Mouse (Mus musculus): ENCODE data around the gene Lingo2. TPM values are rescaled to one million over a fixed set of nuclear protein-coding genes. Genes with fewer than 3 reads are reported as not detected.

The Lingo2 gene
- polyA plus RNA-seq, 1 experiment from 2014 or later, result 0.61 TPM

DNA sequence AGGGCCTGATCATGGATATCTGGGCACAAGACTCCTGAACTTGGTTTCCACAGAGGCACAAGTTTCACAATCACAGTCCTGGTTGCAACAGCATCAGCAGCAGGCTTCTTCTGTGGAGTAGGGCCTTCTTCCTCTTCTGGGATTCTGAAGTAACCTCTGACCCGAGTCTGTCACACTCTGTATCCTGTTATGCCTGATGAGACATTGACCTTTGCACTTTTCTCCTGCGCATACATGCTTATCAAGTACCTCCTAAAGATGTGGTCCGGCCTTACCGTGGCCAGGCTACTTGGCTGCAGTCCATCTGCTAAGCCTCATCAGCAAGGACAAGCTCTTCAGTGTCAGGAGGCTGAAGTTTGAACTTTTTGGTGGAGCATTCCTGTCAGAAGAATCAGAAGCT lies 937.4 kb downstream of the Lingo2 start:
- 74% methylated on average over 4 of the region's 4 CpGs for WGBS

GRCm38 (mm10) chr4:35992005-35992763 lies 959.4 kb downstream of the Lingo2 start:
- DNase-seq (ENCODE audit: low spot score) (no peak), ATAC-seq (ENCODE audit: insufficient number of reproducible peaks, low FRiP score, low TSS enrichment, low read depth) (no peak)
- no peak overlapping the region for H3K4me2 ChIP-seq (ENCODE audit: low read depth, severe bottlenecking)
- H3K4me1 ChIP-seq (ENCODE audit: control insufficient read depth, insufficient read depth, low read length), result no peaks in the 10 kb centered on the region
- no peak overlapping the region for H3K9ac ChIP-seq (ENCODE audit: low read length)
- H3K9me3 ChIP-seq (ENCODE audit: control insufficient read depth, low read length), result no peaks in the 10 kb centered on the region
- H3K27ac ChIP-seq (replicated peaks; ENCODE audit: low read depth, low read length), result no peak overlapping the region
- no peaks in the 10 kb centered on the region for H3K27me3 ChIP-seq (ENCODE audit: control insufficient read depth, insufficient read depth, low read length)
- WGBS, result 81% methylated on average over 2 of the region's 2 CpGs
- no peak overlapping the region for H3K4me3 ChIP-seq (ENCODE audit: low read depth, low read length)
- H3K36me3 ChIP-seq (ENCODE audit: control insufficient read depth, insufficient read depth, low read length), result no peaks in the 10 kb centered on the region

More for the DNA sequence above, 937.4 kb downstream of the Lingo2 start:
- Histone ChIP-seq H3K27me3 (ENCODE audit: control insufficient read depth, insufficient read depth, low read length) (no peaks in the 10 kb centered on the region), H3K9me3 (ENCODE audit: control insufficient read depth, low read length) (no peaks in the 10 kb centered on the region), H3K36me3 (ENCODE audit: control insufficient read depth, insufficient read depth, low read length) (no peaks in the 10 kb centered on the region), H3K27ac (replicated peaks; ENCODE audit: low read depth, low read length) (no peak overlapping the region), H3K4me2 (ENCODE audit: low read depth, severe bottlenecking) (no peak overlapping the region), H3K4me3 (ENCODE audit: low read depth, low read length) (no peak overlapping the region), H3K4me1 (ENCODE audit: control insufficient read depth, insufficient read depth, low read length) (no peaks in the 10 kb centered on the region), H3K9ac (ENCODE audit: low read length) (no peak overlapping the region)
- no peak for ATAC-seq (ENCODE audit: insufficient number of reproducible peaks, low FRiP score, low TSS enrichment, low read depth)
- no peak for DNase-seq (ENCODE audit: low spot score)

DNA sequence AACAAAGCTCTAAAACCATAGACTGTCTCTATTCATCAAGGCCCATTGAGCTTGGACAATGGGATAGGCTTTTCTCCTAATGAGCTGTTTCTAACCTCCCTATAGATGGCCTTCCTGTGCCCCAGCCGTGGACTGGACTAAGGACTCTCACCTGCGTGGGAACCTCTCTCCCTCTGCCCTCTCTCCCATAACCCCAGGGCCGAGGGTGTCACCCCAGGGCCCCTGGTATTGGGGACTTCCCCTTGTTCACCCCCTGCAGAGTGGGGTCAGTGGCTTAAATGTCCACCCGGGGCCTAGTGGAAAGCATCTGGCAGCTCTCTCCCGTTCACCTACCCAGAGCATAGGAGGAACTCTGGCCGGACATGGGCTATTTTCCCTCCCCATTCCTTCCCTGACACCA lies 965.5 kb downstream of the Lingo2 start:
- Histone ChIP-seq H3K4me3 (ENCODE audit: low read depth, low read length) (no peak overlapping the region), H3K4me2 (ENCODE audit: low read depth, severe bottlenecking) (no peak overlapping the region), H3K36me3 (ENCODE audit: control insufficient read depth, insufficient read depth, low read length) (no peaks in the 10 kb centered on the region), H3K27me3 (ENCODE audit: control insufficient read depth, insufficient read depth, low read length) (no peaks in the 10 kb centered on the region), H3K9ac (ENCODE audit: low read length) (no peak overlapping the region), H3K27ac (replicated peaks; ENCODE audit: low read depth, low read length) (no peak overlapping the region), H3K9me3 (ENCODE audit: control insufficient read depth, low read length) (no peaks in the 10 kb centered on the region), H3K4me1 (ENCODE audit: control insufficient read depth, insufficient read depth, low read length) (no peaks in the 10 kb centered on the region)
- DNase-seq (ENCODE audit: low spot score), result no peak
- 78% methylated on average over 6 of the region's 6 CpGs for WGBS
- no peak for ATAC-seq (ENCODE audit: insufficient number of reproducible peaks, low FRiP score, low TSS enrichment, low read depth)

DNA sequence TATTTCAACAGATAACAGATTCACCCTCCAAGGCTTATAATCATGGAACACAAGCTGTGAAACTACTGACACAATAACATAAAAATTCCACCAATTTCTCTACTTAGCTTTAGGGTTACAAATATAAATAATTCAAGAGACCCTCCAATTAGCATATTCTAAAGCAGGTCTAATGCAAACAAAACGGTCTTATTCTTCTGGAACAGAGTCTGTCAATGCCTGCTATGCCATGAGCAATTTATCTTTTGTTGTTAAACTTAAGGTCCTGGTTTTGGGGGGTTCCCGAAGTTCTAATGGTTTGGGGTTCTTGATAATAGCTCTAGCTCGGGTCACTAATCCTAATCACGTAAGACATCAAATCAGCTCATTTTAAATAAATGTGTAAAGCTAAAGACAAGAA lies 988.0 kb downstream of the Lingo2 start:
- ATAC-seq (ENCODE audit: insufficient number of reproducible peaks, low FRiP score, low TSS enrichment, low read depth) (no peak), DNase-seq (ENCODE audit: low spot score) (no peak)
- no peaks in the 10 kb centered on the region for H3K27me3 ChIP-seq (ENCODE audit: control insufficient read depth, insufficient read depth, low read length)
- no peak overlapping the region for H3K9ac ChIP-seq (ENCODE audit: low read length)
- WGBS, result 88% methylated on average over 4 of the region's 4 CpGs
- H3K9me3 ChIP-seq (ENCODE audit: control insufficient read depth, low read length), result no peaks in the 10 kb centered on the region
- H3K4me3 ChIP-seq (ENCODE audit: low read depth, low read length), result no peak overlapping the region
- no peak overlapping the region for H3K27ac ChIP-seq (replicated peaks; ENCODE audit: low read depth, low read length)
- no peak overlapping the region for H3K4me2 ChIP-seq (ENCODE audit: low read depth, severe bottlenecking)
- H3K36me3 ChIP-seq (ENCODE audit: control insufficient read depth, insufficient read depth, low read length), result no peaks in the 10 kb centered on the region
- H3K4me1 ChIP-seq (ENCODE audit: control insufficient read depth, insufficient read depth, low read length), result no peaks in the 10 kb centered on the region

DNA sequence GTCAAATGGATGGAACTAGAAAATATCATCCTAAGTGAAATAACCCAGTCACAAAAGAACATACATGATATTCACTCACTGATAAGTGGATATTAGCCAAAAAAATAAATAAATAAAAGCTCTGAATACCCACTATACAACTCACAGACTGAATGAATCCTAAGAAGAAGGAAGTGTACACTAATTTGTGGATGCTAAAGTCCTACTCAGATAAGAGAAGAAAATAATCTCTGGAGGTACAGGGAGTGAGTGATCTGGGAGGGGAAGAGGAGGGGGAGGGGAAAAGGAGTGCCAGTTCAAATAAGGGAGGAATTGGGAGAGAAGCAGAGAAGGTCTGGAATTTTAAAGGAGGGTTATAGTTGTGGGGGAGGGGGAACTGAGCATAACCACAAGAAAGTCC lies 999.7 kb downstream of the Lingo2 start:
- no peaks in the 10 kb centered on the region for H3K4me1 ChIP-seq (ENCODE audit: control insufficient read depth, insufficient read depth, low read length)
- H3K27ac ChIP-seq (replicated peaks; ENCODE audit: low read depth, low read length), result no peak overlapping the region
- H3K9me3 ChIP-seq (ENCODE audit: control insufficient read depth, low read length), result no peaks in the 10 kb centered on the region
- ATAC-seq (ENCODE audit: insufficient number of reproducible peaks, low FRiP score, low TSS enrichment, low read depth) (no peak), DNase-seq (ENCODE audit: low spot score) (no peak)
- no peaks in the 10 kb centered on the region for H3K36me3 ChIP-seq (ENCODE audit: control insufficient read depth, insufficient read depth, low read length)
- no peak overlapping the region for H3K4me3 ChIP-seq (ENCODE audit: low read depth, low read length)
- H3K27me3 ChIP-seq (ENCODE audit: control insufficient read depth, insufficient read depth, low read length), result no peaks in the 10 kb centered on the region
- H3K4me2 ChIP-seq (ENCODE audit: low read depth, severe bottlenecking), result no peak overlapping the region
- H3K9ac ChIP-seq (ENCODE audit: low read length), result no peak overlapping the region

GRCm38 (mm10) chr4:35951251-35951650 lies 1000.3 kb downstream of the Lingo2 start:
- Histone ChIP-seq H3K36me3 (ENCODE audit: control insufficient read depth, insufficient read depth, low read length) (no peaks in the 10 kb centered on the region), H3K27me3 (ENCODE audit: control insufficient read depth, insufficient read depth, low read length) (no peaks in the 10 kb centered on the region), H3K27ac (replicated peaks; ENCODE audit: low read depth, low read length) (no peak overlapping the region), H3K4me2 (ENCODE audit: low read depth, severe bottlenecking) (no peak overlapping the region), H3K9ac (ENCODE audit: low read length) (no peak overlapping the region), H3K9me3 (ENCODE audit: control insufficient read depth, low read length) (no peaks in the 10 kb centered on the region), H3K4me3 (ENCODE audit: low read depth, low read length) (no peak overlapping the region), H3K4me1 (ENCODE audit: control insufficient read depth, insufficient read depth, low read length) (no peaks in the 10 kb centered on the region)
- WGBS, result 93% methylated on average over 3 of the region's 3 CpGs
- ATAC-seq (ENCODE audit: insufficient number of reproducible peaks, low FRiP score, low TSS enrichment, low read depth) (no peak), DNase-seq (ENCODE audit: low spot score) (no peak)

DNA sequence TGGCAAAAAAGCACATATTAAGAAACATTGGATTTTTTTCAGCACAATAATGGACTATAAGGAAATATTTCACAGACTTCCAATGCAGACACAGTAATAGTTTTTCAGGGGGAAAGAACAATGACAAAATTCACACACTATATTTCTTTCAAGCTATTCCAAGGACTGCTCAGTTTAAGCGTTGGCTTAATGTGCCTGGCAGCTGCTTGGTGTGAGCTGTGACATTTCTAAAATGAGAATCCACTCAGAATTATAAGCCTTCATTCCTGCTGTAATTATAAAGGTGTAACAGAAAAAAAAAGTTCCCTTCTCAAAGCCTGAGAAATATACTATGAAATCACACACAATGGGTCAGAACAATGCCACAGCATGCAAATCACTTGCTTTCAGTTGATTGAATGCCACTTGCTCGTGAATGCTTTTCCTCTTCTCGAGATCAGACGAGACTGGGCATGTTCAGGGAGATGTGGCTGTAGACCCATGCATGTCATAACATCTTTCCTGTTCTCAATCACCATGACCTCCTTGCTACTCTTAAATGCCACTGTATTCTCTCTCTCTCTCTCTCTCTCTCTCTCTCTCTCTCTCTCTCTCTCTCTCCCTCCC lies 1017.4 kb downstream of the Lingo2 start:
- ATAC-seq (ENCODE audit: insufficient number of reproducible peaks, low FRiP score, low TSS enrichment, low read depth), result no peak
- Histone ChIP-seq H3K9me3 (ENCODE audit: control insufficient read depth, low read length) (no peaks in the 10 kb centered on the region), H3K9ac (ENCODE audit: low read length) (no peak overlapping the region), H3K4me1 (ENCODE audit: control insufficient read depth, insufficient read depth, low read length) (no peaks in the 10 kb centered on the region), H3K36me3 (ENCODE audit: control insufficient read depth, insufficient read depth, low read length) (no peaks in the 10 kb centered on the region), H3K4me2 (ENCODE audit: low read depth, severe bottlenecking) (no peak overlapping the region), H3K27me3 (ENCODE audit: control insufficient read depth, insufficient read depth, low read length) (no peaks in the 10 kb centered on the region), H3K27ac (replicated peaks; ENCODE audit: low read depth, low read length) (no peak overlapping the region), H3K4me3 (ENCODE audit: low read depth, low read length) (no peak overlapping the region)
- WGBS, result 85% methylated on average over 4 of the region's 4 CpGs
- DNase-seq (ENCODE audit: low spot score), result no peak

- ATAC-seq (ENCODE audit: insufficient number of reproducible peaks, low FRiP score, low TSS enrichment, low read depth) (no peak), DNase-seq (ENCODE audit: low spot score) (no peak)
- Histone ChIP-seq H3K9ac (ENCODE audit: low read length) (no peak overlapping the region), H3K27me3 (ENCODE audit: control insufficient read depth, insufficient read depth, low read length) (no peaks in the 10 kb centered on the region), H3K36me3 (ENCODE audit: control insufficient read depth, insufficient read depth, low read length) (no peaks in the 10 kb centered on the region), H3K4me1 (ENCODE audit: control insufficient read depth, insufficient read depth, low read length) (no peaks in the 10 kb centered on the region), H3K4me3 (ENCODE audit: low read depth, low read length) (no peak overlapping the region), H3K27ac (replicated peaks; ENCODE audit: low read depth, low read length) (no peak overlapping the region), H3K4me2 (ENCODE audit: low read depth, severe bottlenecking) (no peak overlapping the region), H3K9me3 (ENCODE audit: control insufficient read depth, low read length) (no peaks in the 10 kb centered on the region)
- WGBS, result 90% methylated on average over 2 of the region's 2 CpGs
These were observed 1023.8 kb downstream of the Lingo2 start for GRCm38 (mm10) chr4:35927722-35928121.

All from limb, embryonic 11.5 days (tissue).